In genomic region chr1:44720785-44721410, GRCm38 (mm10) we compare ENCODE assay signal across 16 mouse cellular contexts.
DNase-seq lines count a peak whose midpoint lies in the region; ATAC-seq and TF ChIP-seq lines count a peak whose summit lies in the region.
"Had no signal": no experiment of that assay in that cellular context is flagged by ENCODE, and none has a peak within 500 bp of the region (broad histone marks: within the 10 kb centered on the region; RNA-seq: fewer than 3 reads in every experiment).

No protein-coding gene starts in this region.

- in situ Hi-C loops in Patski (cut with MboI; ENCODE audit: low pct_unique_long_range_greater_than_20kb): no loop called here

- no peaks in the 10 kb centered on the region for H3K27me3 ChIP-seq in Patski
- no peaks in the 10 kb centered on the region for H3K27me3 ChIP-seq in embryonic facial prominence, embryonic 11.5 days (ENCODE audit: control insufficient read depth, insufficient read depth, low read length)
- H3K27me3 ChIP-seq: lung, embryonic 15.5 days had no signal

- H3K4me3 ChIP-seq in embryonic facial prominence, embryonic 11.5 days (ENCODE audit: low read depth, low read length): no peak overlapping the region
- H3K4me3 ChIP-seq: erythroblast, embryonic 14.5 days; heart, embryonic 10.5 days; left cerebral cortex, adult 2 months; lung, embryonic 15.5 days had no signal

- CTCF ChIA-PET in Patski (lab: Charles Lee): no interaction called here

- no peaks in the 10 kb centered on the region for H3K36me3 ChIP-seq in embryonic facial prominence, embryonic 11.5 days (replicated peaks; ENCODE audit: control insufficient read depth, insufficient read depth, low read depth, low read length)
- H3K36me3 ChIP-seq: heart, embryonic 10.5 days; lung, embryonic 15.5 days had no signal

- POLR2A ChIA-PET in Patski (lab: Charles Lee): no interaction called here

- no peaks in the 10 kb centered on the region for H3K4me1 ChIP-seq in embryonic facial prominence, embryonic 11.5 days (ENCODE audit: control insufficient read depth, insufficient read depth, low read length)
- H3K4me1 ChIP-seq: heart, embryonic 10.5 days; lung, embryonic 15.5 days had no signal

- H3K9ac ChIP-seq in embryonic facial prominence, embryonic 11.5 days (replicated peaks; ENCODE audit: low read length): no peak overlapping the region
- H3K9ac ChIP-seq: lung, embryonic 15.5 days had no signal

- no peaks in the 10 kb centered on the region for H3K9me3 ChIP-seq in embryonic facial prominence, embryonic 11.5 days (replicated peaks; ENCODE audit: control insufficient read depth, low read length)
- H3K9me3 ChIP-seq: heart, embryonic 10.5 days; lung, embryonic 15.5 days had no signal

- 76% methylated on average over 4 of the region's 4 CpGs for WGBS in embryonic facial prominence, embryonic 11.5 days

- no peak overlapping the region for H3K27ac ChIP-seq in embryonic facial prominence, embryonic 11.5 days (replicated peaks; ENCODE audit: low read depth, low read length)
- H3K27ac ChIP-seq: heart, embryonic 10.5 days; kidney, postnatal 0 days; left cerebral cortex, adult 2 months; lung, embryonic 15.5 days had no signal

- DNase-seq in 3T3-L1 (ENCODE audit: low read depth, low spot score) (peak; percentile 36), Patski (ENCODE audit: low read depth, low spot score) (no peak)
- DNase-seq in embryonic facial prominence, embryonic 11.5 days (ENCODE audit: low spot score): peak; percentile 49
- peak; percentile 31 for DNase-seq in mesoderm, embryonic 11.5 days (ENCODE audit: low read depth, low spot score)
- no peak for DNase-seq in thymus, postnatal 25 days
- DNase-seq in right cerebral cortex, postnatal 25 days: no peak
- DNase-seq in urinary bladder, postnatal 14 days (ENCODE audit: low spot score): no peak
- DNase-seq in adrenal gland, adult 18-20 months (ENCODE audit: low spot score in 2 of 2): no peak
- DNase-seq: cerebellum, adult 18-20 months; gastrocnemius, postnatal 10 days; heart, postnatal 14 days had no signal

- H3K4me2 ChIP-seq in embryonic facial prominence, embryonic 11.5 days (ENCODE audit: low read depth, low read length): no peak overlapping the region
- H3K4me2 ChIP-seq: lung, embryonic 15.5 days had no signal

- peak; percentile 89 for ATAC-seq in Patski
- peak; percentile 84; the same call in 1 of the 2 replicates for ATAC-seq in embryonic facial prominence, embryonic 11.5 days (replicated peaks; ENCODE audit: insufficient number of reproducible peaks, low FRiP score, low TSS enrichment, low read depth)

- TF ChIP-seq CTCF in Patski (IDR thresholded peaks at IDR 0.05): no peak

Comparison
In these comparisons a context has a peak if more than half of its experiments do, and no peak if none do; other contexts are left out.
1. DNase-seq: peak in 3T3-L1 (single experiment), embryonic facial prominence, embryonic 11.5 days (single experiment) and mesoderm, embryonic 11.5 days (single experiment); none in Patski (single experiment), thymus, postnatal 25 days (single experiment), right cerebral cortex, postnatal 25 days (single experiment), urinary bladder, postnatal 14 days (single experiment) and adrenal gland, adult 18-20 months (0 of 2).